Mouse (Mus musculus): Measurements from ENCODE around the gene Gpt2. TPM values are rescaled to one million over a fixed set of nuclear protein-coding genes. Genes with fewer than 3 reads are reported as not detected.
A peak's percentile ranks its signal among the peaks of the same experiment; 100 is the strongest.

Gpt2 gene
- total and polyA plus RNA-seq, 2 experiments from 2014 or later = 6.7 to 25.1 TPM

DNA sequence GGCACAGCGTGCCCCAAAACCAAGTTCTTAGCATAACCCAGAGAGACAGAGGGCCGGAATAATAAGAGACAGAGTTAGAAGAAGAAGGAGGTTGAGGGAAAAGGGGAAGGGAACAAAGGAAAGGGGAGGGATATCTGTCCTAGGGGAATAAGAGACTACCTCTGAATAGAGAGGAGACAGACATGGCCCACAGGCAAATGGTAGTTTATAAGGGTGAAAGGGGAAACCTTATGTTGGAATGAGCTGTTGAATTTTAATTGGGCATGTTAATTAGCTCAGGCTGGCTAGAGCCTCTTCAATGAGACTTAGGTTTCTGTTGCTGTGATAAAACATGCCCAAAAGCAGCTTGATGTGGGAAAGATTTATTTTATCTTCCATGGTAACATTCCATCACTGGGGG is 39.1 kb upstream of the Gpt2 start:
- WGBS = 85% methylated on average over 2 of the region's 2 CpGs
- H3K9ac ChIP-seq (replicated peaks; ENCODE audit: low read depth, low read length) = no peak overlapping the region

GRCm38 (mm10) chr8:85454750-85455149 is 37.6 kb upstream of the Gpt2 start:
- ATAC-seq (ENCODE audit: insufficient read depth, low read depth) (no peak), DNase-seq (ENCODE audit: low spot score) (no peak)
- Histone ChIP-seq H3K27me3 (ENCODE audit: control insufficient read depth, insufficient read depth, low read length) (no peaks in the 10 kb centered on the region), H3K36me3 (replicated peaks; ENCODE audit: control insufficient read depth, insufficient read depth, low read length) (no peaks in the 10 kb centered on the region), H3K4me2 (ENCODE audit: low read depth, low read length) (no peak overlapping the region), H3K4me3 (ENCODE audit: low read depth, low read length) (no peak overlapping the region), H3K9me3 (replicated peaks; ENCODE audit: control insufficient read depth, low read length) (no peaks in the 10 kb centered on the region), H3K9ac (replicated peaks; ENCODE audit: low read depth, low read length) (no peak overlapping the region), H3K4me1 (ENCODE audit: control insufficient read depth, insufficient read depth) (no peaks in the 10 kb centered on the region), H3K27ac (ENCODE audit: low read depth) (no peak overlapping the region)
- WGBS = 53% methylated on average over 8 of the region's 8 CpGs
- TF ChIP-seq CTCF (IDR thresholded peaks at IDR 0.05; ENCODE audit: low read depth) (no peak), EP300 (IDR thresholded peaks at IDR 0.05; ENCODE audit: low read depth) (no peak)

More for the DNA sequence above, 39.1 kb upstream of the Gpt2 start:
- H3K27ac ChIP-seq (ENCODE audit: low read depth) = no peak overlapping the region
- no peaks in the 10 kb centered on the region for H3K36me3 ChIP-seq (replicated peaks; ENCODE audit: control insufficient read depth, insufficient read depth, low read length)
- H3K4me1 ChIP-seq (ENCODE audit: control insufficient read depth, insufficient read depth) = no peaks in the 10 kb centered on the region
- no peaks in the 10 kb centered on the region for H3K27me3 ChIP-seq (ENCODE audit: control insufficient read depth, insufficient read depth, low read length)
- no peak for TF ChIP-seq CTCF (IDR thresholded peaks at IDR 0.05; ENCODE audit: low read depth)
- TF ChIP-seq EP300 (IDR thresholded peaks at IDR 0.05; ENCODE audit: low read depth) = no peak
- no peak for DNase-seq (ENCODE audit: low spot score)
- H3K4me3 ChIP-seq (ENCODE audit: low read depth, low read length) = no peak overlapping the region
- no peak for ATAC-seq (ENCODE audit: insufficient read depth, low read depth)
- H3K9me3 ChIP-seq (replicated peaks; ENCODE audit: control insufficient read depth, low read length) = no peaks in the 10 kb centered on the region
- no peak overlapping the region for H3K4me2 ChIP-seq (ENCODE audit: low read depth, low read length)

GRCm38 (mm10) chr8:85456536-85456935 is 35.8 kb upstream of the Gpt2 start:
- no peak overlapping the region for H3K4me2 ChIP-seq (ENCODE audit: low read depth, low read length)
- H3K27ac ChIP-seq (ENCODE audit: low read depth) = no peak overlapping the region
- no peak overlapping the region for H3K9ac ChIP-seq (replicated peaks; ENCODE audit: low read depth, low read length)
- TF ChIP-seq CTCF (IDR thresholded peaks at IDR 0.05; ENCODE audit: low read depth) (peak; percentile 85), EP300 (IDR thresholded peaks at IDR 0.05; ENCODE audit: low read depth) (no peak)
- DNase-seq (ENCODE audit: low spot score) (peak; percentile 82), ATAC-seq (ENCODE audit: insufficient read depth, low read depth) (peak; percentile 67)
- H3K9me3 ChIP-seq (replicated peaks; ENCODE audit: control insufficient read depth, low read length) = no peaks in the 10 kb centered on the region
- H3K4me1 ChIP-seq (ENCODE audit: control insufficient read depth, insufficient read depth) = no peaks in the 10 kb centered on the region
- H3K36me3 ChIP-seq (replicated peaks; ENCODE audit: control insufficient read depth, insufficient read depth, low read length) = no peaks in the 10 kb centered on the region
- H3K4me3 ChIP-seq (ENCODE audit: low read depth, low read length) = no peak overlapping the region
- WGBS = 9% methylated on average over 14 of the region's 14 CpGs
- no peaks in the 10 kb centered on the region for H3K27me3 ChIP-seq (ENCODE audit: control insufficient read depth, insufficient read depth, low read length)

- TF ChIP-seq CTCF (IDR thresholded peaks at IDR 0.05; ENCODE audit: low read depth) = no peak
- no peak for TF ChIP-seq EP300 (IDR thresholded peaks at IDR 0.05; ENCODE audit: low read depth)
- Histone ChIP-seq H3K4me1 (ENCODE audit: control insufficient read depth, insufficient read depth) (no peaks in the 10 kb centered on the region), H3K36me3 (replicated peaks; ENCODE audit: control insufficient read depth, insufficient read depth, low read length) (no peaks in the 10 kb centered on the region), H3K4me2 (ENCODE audit: low read depth, low read length) (no peak overlapping the region), H3K4me3 (ENCODE audit: low read depth, low read length) (no peak overlapping the region), H3K9me3 (replicated peaks; ENCODE audit: control insufficient read depth, low read length) (no peaks in the 10 kb centered on the region), H3K27ac (ENCODE audit: low read depth) (no peak overlapping the region), H3K9ac (replicated peaks; ENCODE audit: low read depth, low read length) (no peak overlapping the region), H3K27me3 (ENCODE audit: control insufficient read depth, insufficient read depth, low read length) (no peaks in the 10 kb centered on the region)
- 59% methylated on average over 3 of the region's 3 CpGs for WGBS
- ATAC-seq (ENCODE audit: insufficient read depth, low read depth) (no peak), DNase-seq (ENCODE audit: low spot score) (no peak)
Observed at GRCm38 (mm10) chr8:85459582-85459981, 32.8 kb upstream of the Gpt2 start.

DNA sequence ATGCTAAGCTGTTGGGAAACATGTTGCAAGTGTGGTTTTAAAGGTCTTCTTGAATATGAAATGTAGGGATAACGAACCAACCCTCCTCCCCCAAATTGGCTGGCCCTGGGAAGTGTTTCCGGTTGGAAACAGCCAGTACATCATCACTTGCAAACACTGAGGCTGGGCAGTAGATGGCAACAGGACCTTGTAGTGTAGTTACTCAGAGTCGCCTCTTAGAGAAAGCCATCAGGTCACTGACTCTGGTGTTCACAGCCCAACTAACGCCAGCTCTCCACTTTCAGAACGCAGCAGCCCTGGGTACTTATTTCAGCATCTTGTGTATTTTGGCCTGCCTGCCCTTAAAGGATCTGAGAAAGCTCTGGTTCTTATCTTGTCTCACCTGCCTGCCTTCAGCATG is 31.6 kb upstream of the Gpt2 start:
- DNase-seq (ENCODE audit: low spot score) = peak; percentile 46
- H3K36me3 ChIP-seq (replicated peaks; ENCODE audit: control insufficient read depth, insufficient read depth, low read length) = no peaks in the 10 kb centered on the region
- H3K9ac ChIP-seq (replicated peaks; ENCODE audit: low read depth, low read length) = no peak overlapping the region
- H3K4me1 ChIP-seq (ENCODE audit: control insufficient read depth, insufficient read depth) = no peaks in the 10 kb centered on the region
- no peaks in the 10 kb centered on the region for H3K27me3 ChIP-seq (ENCODE audit: control insufficient read depth, insufficient read depth, low read length)
- H3K27ac ChIP-seq (ENCODE audit: low read depth) = no peak overlapping the region
- 12% methylated on average over 5 of the region's 5 CpGs for WGBS
- TF ChIP-seq EP300 (IDR thresholded peaks at IDR 0.05; ENCODE audit: low read depth) = no peak
- peak; percentile 61 for TF ChIP-seq CTCF (IDR thresholded peaks at IDR 0.05; ENCODE audit: low read depth)
- no peak for ATAC-seq (ENCODE audit: insufficient read depth, low read depth)
- no peaks in the 10 kb centered on the region for H3K9me3 ChIP-seq (replicated peaks; ENCODE audit: control insufficient read depth, low read length)
- no peak overlapping the region for H3K4me2 ChIP-seq (ENCODE audit: low read depth, low read length)
- H3K4me3 ChIP-seq (ENCODE audit: low read depth, low read length) = no peak overlapping the region

- no peaks in the 10 kb centered on the region for H3K4me1 ChIP-seq (ENCODE audit: control insufficient read depth, insufficient read depth)
- no peak overlapping the region for H3K4me2 ChIP-seq (ENCODE audit: low read depth, low read length)
- 77% methylated on average over 3 of the region's 3 CpGs for WGBS
- no peak for ATAC-seq (ENCODE audit: insufficient read depth, low read depth)
- no peaks in the 10 kb centered on the region for H3K36me3 ChIP-seq (replicated peaks; ENCODE audit: control insufficient read depth, insufficient read depth, low read length)
- DNase-seq (ENCODE audit: low spot score) = no peak
- H3K9me3 ChIP-seq (replicated peaks; ENCODE audit: control insufficient read depth, low read length) = no peaks in the 10 kb centered on the region
- no peak overlapping the region for H3K27ac ChIP-seq (ENCODE audit: low read depth)
- no peaks in the 10 kb centered on the region for H3K27me3 ChIP-seq (ENCODE audit: control insufficient read depth, insufficient read depth, low read length)
- TF ChIP-seq EP300 (IDR thresholded peaks at IDR 0.05; ENCODE audit: low read depth) (no peak), CTCF (IDR thresholded peaks at IDR 0.05; ENCODE audit: low read depth) (no peak; the same call in 1 of the 2 replicates)
- no peak overlapping the region for H3K4me3 ChIP-seq (ENCODE audit: low read depth, low read length)
- no peak overlapping the region for H3K9ac ChIP-seq (replicated peaks; ENCODE audit: low read depth, low read length)
Observed at GRCm38 (mm10) chr8:85461377-85461776, 31.0 kb upstream of the Gpt2 start.
